Mouse (Mus musculus) embryonic facial prominence, embryonic 14.5 days (tissue): ENCODE measurements around the gene Lrrc8a. TPM values are rescaled to one million over a fixed set of nuclear protein-coding genes. Genes with fewer than 3 reads are reported as not detected.

Source experiments
- ATAC-seq: fragments of 200-750 bp; cut with Nextera tagmentation; 2 replicates; pipeline ENCODE4 v1.8.0; 2017; ENCODE audit warnings: low read depth, moderate number of reproducible peaks, moderate TSS enrichment
- DNase-seq: peaks from one replicate; pipeline ENCODE4 v3.0.0-alpha.2; 2015; ENCODE audit warnings: low spot score
- H3K27ac ChIP-seq: fragments of 300-500 bp; sonication (generic); replicated peaks from 2 replicates; pipeline ENCODE4 v1.5.1; 2014; ENCODE audit warnings: low read depth, mild to moderate bottlenecking, low read length, moderate library complexity
- H3K27me3 ChIP-seq: fragments of 300-500 bp; sonication (generic); replicated peaks from 2 replicates; pipeline ENCODE4 v1.6.1; 2014; ENCODE audit warnings: low read length; ENCODE audit not compliant: control insufficient read depth, insufficient read depth
- H3K36me3 ChIP-seq: fragments of 300-500 bp; sonication (generic); 2 replicates; pipeline ENCODE4 v1.6.1; 2014; ENCODE audit warnings: low read length, mixed read lengths; ENCODE audit not compliant: control insufficient read depth, insufficient read depth
- H3K4me1 ChIP-seq: fragments of 300-500 bp; sonication (generic); 2 replicates; pipeline ENCODE4 v1.6.1; 2014; ENCODE audit warnings: antibody characterized with exemption, low read length; ENCODE audit not compliant: control insufficient read depth, insufficient read depth
- H3K4me2 ChIP-seq: fragments of 300-500 bp; sonication (generic); 2 replicates; pipeline ENCODE4 v1.6.1; 2014; ENCODE audit warnings: low read depth, mild to moderate bottlenecking, low read length, moderate library complexity, mixed read lengths
- H3K4me3 ChIP-seq: fragments of 300-500 bp; sonication (generic); 2 replicates; pipeline ENCODE4 v1.5.1; 2014; ENCODE audit warnings: low read depth, mild to moderate bottlenecking, low read length
- H3K9ac ChIP-seq: fragments of 300-500 bp; sonication (generic); 2 replicates; pipeline ENCODE4 v1.6.1; 2014; ENCODE audit warnings: low read depth, mild to moderate bottlenecking, low read length, moderate library complexity, mixed read lengths
- H3K9me3 ChIP-seq: fragments of 300-500 bp; sonication (generic); 2 replicates; pipeline ENCODE4 v1.6.1; 2016; ENCODE audit warnings: low read length; ENCODE audit not compliant: control insufficient read depth
- WGBS: fragments of 180-500 bp; shearing (Covaris S2); extraction: QIAGEN DNeasy Blood & Tissue Kit; methylation state at CpG from one replicate; pipeline ENCODE4 v1.1.7; 2014; 5-methylcytosine and 5-hydroxymethylcytosine counted together
- polyA plus RNA-seq: library from polyadenylated mRNA; unstranded; fragments of >200 nt; fragmentation: Nextera tagmentation; extraction: Ambion mirVana; gene quantifications from 2 replicates; pipeline ENCODE4 v1.2.1, GENCODE M21; 2014

The Lrrc8a gene
- polyA plus RNA-seq, 1 experiment from 2014 or later: 39.2 TPM

DNA sequence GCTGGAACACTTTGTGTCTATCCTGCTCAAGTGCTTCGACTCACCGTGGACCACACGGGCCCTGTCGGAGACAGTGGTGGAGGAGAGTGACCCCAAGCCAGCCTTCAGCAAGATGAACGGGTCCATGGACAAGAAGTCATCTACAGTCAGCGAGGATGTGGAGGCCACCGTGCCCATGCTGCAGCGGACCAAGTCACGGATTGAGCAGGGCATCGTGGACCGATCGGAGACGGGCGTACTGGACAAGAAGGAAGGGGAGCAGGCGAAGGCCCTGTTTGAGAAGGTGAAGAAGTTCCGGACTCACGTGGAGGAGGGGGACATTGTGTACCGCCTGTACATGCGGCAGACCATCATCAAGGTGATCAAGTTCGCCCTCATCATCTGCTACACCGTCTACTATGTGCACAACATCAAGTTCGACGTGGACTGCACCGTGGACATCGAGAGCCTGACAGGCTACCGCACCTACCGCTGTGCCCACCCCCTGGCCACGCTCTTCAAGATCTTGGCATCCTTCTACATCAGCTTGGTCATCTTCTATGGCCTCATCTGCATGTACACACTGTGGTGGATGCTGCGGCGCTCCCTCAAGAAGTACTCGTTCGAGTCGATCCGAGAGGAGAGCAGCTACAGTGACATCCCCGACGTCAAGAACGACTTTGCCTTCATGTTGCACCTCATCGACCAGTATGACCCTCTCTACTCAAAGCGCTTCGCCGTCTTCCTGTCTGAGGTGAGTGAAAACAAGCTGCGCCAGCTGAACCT lies 18.3 kb downstream of the Lrrc8a start:
- H3K36me3 ChIP-seq: peaks cover 67% of the 10 kb centered on the region
- DNase-seq: no peak
- WGBS: 96% methylated on average over 41 of the region's 42 CpGs

GRCm38 (mm10) chr2:30256616-30257350 lies 19.3 kb downstream of the Lrrc8a start:
- DNase-seq (no peak), ATAC-seq (no peak)
- Histone ChIP-seq H3K27ac (no peak overlapping the region), H3K4me2 (no peak overlapping the region), H3K9me3 (no peaks in the 10 kb centered on the region), H3K9ac (no peak overlapping the region), H3K4me3 (no peak overlapping the region), H3K36me3 (peaks cover 77% of the 10 kb centered on the region), H3K4me1 (no peaks in the 10 kb centered on the region), H3K27me3 (no peaks in the 10 kb centered on the region)
- WGBS: 94% methylated on average over 29 of the region's 30 CpGs

More for the DNA sequence above, 18.3 kb downstream of the Lrrc8a start:
- no peak overlapping the region for H3K4me2 ChIP-seq
- H3K27ac ChIP-seq: no peak overlapping the region
- H3K4me3 ChIP-seq: no peak overlapping the region
- H3K4me1 ChIP-seq: no peaks in the 10 kb centered on the region
- H3K9me3 ChIP-seq: no peaks in the 10 kb centered on the region
- no peak overlapping the region for H3K9ac ChIP-seq
- no peak for ATAC-seq
- H3K27me3 ChIP-seq: no peaks in the 10 kb centered on the region

DNA sequence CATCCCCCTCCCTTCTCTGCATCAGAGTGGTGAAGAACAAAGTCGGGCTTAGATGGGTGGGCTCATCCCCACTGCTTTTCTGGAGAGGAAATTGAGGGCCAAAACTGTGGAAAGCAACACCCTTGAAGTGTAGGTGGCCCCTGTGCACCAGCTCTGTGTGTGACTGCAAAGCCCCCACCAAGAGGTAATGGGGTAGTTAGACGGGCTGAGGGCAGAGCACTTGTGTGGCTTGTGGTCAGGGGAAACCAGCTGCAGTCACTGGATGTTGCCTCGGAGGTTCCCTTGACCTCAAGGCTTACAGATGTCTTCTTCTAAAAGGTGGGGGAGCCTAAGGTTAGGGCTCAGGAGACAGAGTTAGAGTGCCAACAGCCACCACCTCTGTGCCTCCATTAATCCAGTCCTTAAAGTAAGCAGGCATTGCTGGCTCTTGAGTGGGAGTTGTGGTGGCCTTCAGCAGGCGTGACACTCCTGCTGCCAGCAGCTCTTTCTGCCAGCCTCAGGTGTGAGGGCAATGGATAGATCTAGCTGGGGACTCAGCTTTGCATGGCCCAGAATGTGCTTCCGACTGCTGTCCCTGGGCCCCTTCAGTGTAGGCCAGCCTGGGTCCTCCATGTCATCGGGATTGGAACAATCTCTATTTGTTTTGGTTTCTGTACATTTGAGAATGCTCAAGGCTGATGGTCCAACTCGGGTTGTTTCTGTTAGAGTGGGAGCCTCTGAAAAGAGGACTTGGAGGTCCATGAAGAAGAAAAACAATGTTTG lies 20.4 kb downstream of the Lrrc8a start:
- H3K27ac ChIP-seq: no peak overlapping the region

GRCm38 (mm10) chr2:30258600-30258999 lies 21.1 kb downstream of the Lrrc8a start:
- 78% methylated on average over 4 of the region's 4 CpGs for WGBS
- H3K9ac ChIP-seq: no peak overlapping the region
- no peak overlapping the region for H3K27ac ChIP-seq
- peak; percentile 30 for DNase-seq
- H3K4me1 ChIP-seq: no peaks in the 10 kb centered on the region
- peaks cover 87% of the 10 kb centered on the region for H3K36me3 ChIP-seq
- 0 out of 2 replicates have a peak, but pooled peaks have one; percentile 11 for ATAC-seq
- no peaks in the 10 kb centered on the region for H3K9me3 ChIP-seq
- no peaks in the 10 kb centered on the region for H3K27me3 ChIP-seq
- H3K4me2 ChIP-seq: no peak overlapping the region
- no peak overlapping the region for H3K4me3 ChIP-seq

More for the DNA sequence above, 20.4 kb downstream of the Lrrc8a start:
- WGBS: 82% methylated on average over 7 of the region's 7 CpGs
- no peak overlapping the region for H3K9ac ChIP-seq
- H3K4me1 ChIP-seq: no peaks in the 10 kb centered on the region
- H3K27me3 ChIP-seq: no peaks in the 10 kb centered on the region
- DNase-seq: no peak
- ATAC-seq: no peak
- peaks cover 87% of the 10 kb centered on the region for H3K36me3 ChIP-seq
- H3K4me3 ChIP-seq: no peak overlapping the region
- no peak overlapping the region for H3K4me2 ChIP-seq
- H3K9me3 ChIP-seq: no peaks in the 10 kb centered on the region

GRCm38 (mm10) chr2:30259131-30260064 lies 21.9 kb downstream of the Lrrc8a start:
- Histone ChIP-seq H3K9me3 (no peaks in the 10 kb centered on the region), H3K4me2 (no peak overlapping the region), H3K9ac (no peak overlapping the region), H3K27ac (no peak overlapping the region), H3K4me3 (no peak overlapping the region), H3K36me3 (peaks cover 92% of the 10 kb centered on the region), H3K4me1 (0 out of 2 replicates have a peak, but pooled peaks cover 1% of the 10 kb centered on the region), H3K27me3 (no peaks in the 10 kb centered on the region)
- DNase-seq (no peak), ATAC-seq (no peak)
- 90% methylated on average over 15 of the region's 15 CpGs for WGBS

DNA sequence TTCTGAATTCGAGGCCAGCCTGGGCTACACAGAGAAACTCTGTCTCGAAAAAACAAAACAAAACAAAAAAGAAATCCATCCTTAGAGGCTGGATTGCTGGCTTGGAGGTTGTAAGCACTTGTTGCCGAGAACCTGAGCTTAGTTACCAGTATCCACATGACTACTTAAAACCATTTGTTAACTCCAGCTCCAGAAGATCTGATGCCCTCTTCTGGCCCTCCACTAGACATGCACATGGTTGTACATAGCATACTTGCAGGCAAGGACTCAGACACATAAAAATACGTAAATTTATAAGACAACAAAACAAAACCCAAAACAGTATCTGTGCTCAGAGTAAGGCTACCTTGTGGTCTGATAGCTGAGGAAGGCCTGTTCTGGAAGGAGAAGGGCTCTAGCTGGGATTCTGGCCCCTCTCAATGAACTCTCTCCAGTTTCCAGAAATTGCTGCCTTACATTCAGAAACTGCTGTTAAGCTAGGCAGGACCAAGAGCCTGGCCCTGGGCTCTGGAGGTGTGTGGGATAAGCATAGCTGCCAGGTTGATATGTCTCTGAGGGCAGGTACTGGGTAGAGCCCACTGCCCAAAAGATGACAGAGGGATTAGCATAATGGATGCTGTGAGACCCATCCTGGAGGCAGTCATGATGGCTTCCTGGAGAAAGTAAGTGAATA lies 23.7 kb downstream of the Lrrc8a start:
- H3K4me3 ChIP-seq: no peak overlapping the region
- no peaks in the 10 kb centered on the region for H3K9me3 ChIP-seq
- no peak for ATAC-seq
- no peak overlapping the region for H3K27ac ChIP-seq
- no peak overlapping the region for H3K4me2 ChIP-seq
- peaks cover 19% of the 10 kb centered on the region for H3K4me1 ChIP-seq
- DNase-seq: no peak
- no peaks in the 10 kb centered on the region for H3K27me3 ChIP-seq
- WGBS: 84% methylated on average over 4 of the region's 4 CpGs
- peaks cover 78% of the 10 kb centered on the region for H3K36me3 ChIP-seq
- H3K9ac ChIP-seq: no peak overlapping the region

- ATAC-seq: no peak
- no peak overlapping the region for H3K4me3 ChIP-seq
- H3K36me3 ChIP-seq: peaks cover 68% of the 10 kb centered on the region
- 89% methylated on average over 16 of the region's 18 CpGs for WGBS
- no peaks in the 10 kb centered on the region for H3K27me3 ChIP-seq
- H3K4me1 ChIP-seq: peaks cover 28% of the 10 kb centered on the region
- H3K9me3 ChIP-seq: no peaks in the 10 kb centered on the region
- H3K4me2 ChIP-seq: no peak overlapping the region
- H3K9ac ChIP-seq: no peak overlapping the region
- DNase-seq: no peak
- no peak overlapping the region for H3K27ac ChIP-seq
Observed at GRCm38 (mm10) chr2:30261921-30262839, 24.7 kb downstream of the Lrrc8a start.
